Mouse (Mus musculus) mesoderm, embryonic 11.5 days (tissue): Measurements from ENCODE around the gene Cutal.
"Not testable (repeated sequence)": the region's sequence is repeated elsewhere in the genome, so short reads cannot be mapped to it uniquely, and the experiment has no call there.

ENCODE experiments used
- DNase-seq: peaks from one replicate; pipeline ENCODE4 v3.0.0-alpha.2; 2012; ENCODE audit warnings: low read depth, low spot score

Cutal gene

GRCm38 (mm10) chr2:34874271-34874670 lies at the start of gene Cutal:
Gene Cutal, plus strand, starts transcription at chr2:34874396.
- DNase-seq: no peak

- peak; percentile 93 for DNase-seq
These were observed 48.3 kb upstream of the Cutal start, which contains the start of gene Fbxw2 for GRCm38 (mm10) chr2:34825827-34826459. Gene Fbxw2, minus strand, starts transcription at chr2:34826311.

- DNase-seq: no peak
These were observed 47.5 kb upstream of the Cutal start for GRCm38 (mm10) chr2:34826460-34827231.

GRCm38 (mm10) chr2:34827591-34827990 lies 46.6 kb upstream of the Cutal start:
- DNase-seq: no peak

- DNase-seq: no peak
These were observed 46.2 kb upstream of the Cutal start for GRCm38 (mm10) chr2:34828026-34828425.

DNA sequence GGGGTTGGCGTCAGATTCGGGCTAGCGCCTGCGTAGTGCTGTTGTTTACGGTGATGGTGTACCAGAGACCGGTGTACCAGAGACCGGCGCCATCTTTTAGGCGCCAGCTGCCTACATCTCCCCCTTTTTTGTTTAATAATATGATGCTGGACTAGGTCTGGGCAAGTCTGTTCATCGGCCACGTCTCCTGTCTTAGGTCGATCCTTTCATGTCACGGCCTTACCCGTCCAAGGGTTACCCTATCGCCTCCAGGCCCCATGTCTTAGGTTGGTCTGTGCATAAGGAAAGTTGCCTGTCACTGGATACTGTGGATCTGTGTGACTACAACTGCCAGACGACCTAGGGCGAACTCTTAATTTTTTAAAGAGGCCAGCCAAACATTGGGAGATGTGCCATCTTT lies 44.1 kb upstream of the Cutal start:
- DNase-seq: not testable (repeated sequence)

DNA sequence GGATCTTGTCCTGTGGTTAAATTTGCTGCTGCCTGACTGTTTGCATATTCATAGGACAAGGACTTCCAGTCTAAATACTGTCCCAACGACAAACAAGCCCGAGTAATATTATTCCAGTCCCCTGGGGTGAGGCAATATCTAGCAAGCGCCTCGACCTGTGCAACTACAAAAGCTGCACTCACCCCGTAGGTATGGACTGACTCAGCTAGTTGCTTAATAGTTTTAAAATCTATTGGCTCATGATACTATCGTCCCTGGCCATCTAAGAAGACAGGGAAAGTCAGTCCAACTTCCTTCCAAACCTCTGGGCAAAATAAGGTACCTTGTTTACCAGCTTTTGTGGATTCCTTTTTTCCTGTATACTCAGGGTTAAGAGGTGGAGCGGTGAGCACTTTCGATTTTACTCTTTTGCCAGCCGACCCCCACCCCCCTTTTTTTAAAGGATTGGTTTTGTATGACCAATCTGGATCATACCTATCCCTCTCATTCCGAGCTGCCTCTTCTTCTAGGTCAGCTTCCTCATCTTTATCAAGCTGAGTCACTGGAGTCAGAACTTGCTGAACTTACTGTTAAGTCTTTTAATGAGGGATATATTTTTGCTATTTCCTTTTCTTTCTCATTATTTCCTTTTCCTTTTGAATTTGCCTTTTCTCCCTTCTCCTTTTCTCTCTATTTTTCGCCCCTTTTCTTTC lies 41.3 kb upstream of the Cutal start, which contains the start of gene Gm34653:
Gene Gm34653, plus strand, starts transcription at position 242 of the 692 bp plus-strand sequence.
- not testable (repeated sequence) for DNase-seq

GRCm38 (mm10) chr2:34833624-34834023 lies 40.6 kb upstream of the Cutal start:
- DNase-seq: no peak

DNA sequence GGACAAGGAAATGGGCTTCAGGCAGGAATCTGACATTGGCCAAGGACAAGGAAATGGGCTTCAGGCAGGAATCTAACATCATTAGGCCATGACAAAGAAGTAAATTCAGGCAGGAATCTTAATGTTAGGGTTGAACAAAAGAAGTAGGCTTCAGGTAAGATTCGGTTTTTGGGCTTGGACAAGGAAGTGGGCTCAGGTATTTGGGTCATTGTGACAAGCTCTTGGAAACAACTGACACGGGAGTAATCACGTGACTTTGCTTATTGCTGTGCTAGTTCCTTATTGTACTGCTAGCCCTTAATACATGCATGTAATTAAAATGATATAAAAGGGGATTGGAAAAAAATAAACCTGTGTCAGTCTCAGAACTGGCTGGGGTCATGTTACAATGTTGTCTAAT lies 38.5 kb upstream of the Cutal start:
- DNase-seq: no peak

DNA sequence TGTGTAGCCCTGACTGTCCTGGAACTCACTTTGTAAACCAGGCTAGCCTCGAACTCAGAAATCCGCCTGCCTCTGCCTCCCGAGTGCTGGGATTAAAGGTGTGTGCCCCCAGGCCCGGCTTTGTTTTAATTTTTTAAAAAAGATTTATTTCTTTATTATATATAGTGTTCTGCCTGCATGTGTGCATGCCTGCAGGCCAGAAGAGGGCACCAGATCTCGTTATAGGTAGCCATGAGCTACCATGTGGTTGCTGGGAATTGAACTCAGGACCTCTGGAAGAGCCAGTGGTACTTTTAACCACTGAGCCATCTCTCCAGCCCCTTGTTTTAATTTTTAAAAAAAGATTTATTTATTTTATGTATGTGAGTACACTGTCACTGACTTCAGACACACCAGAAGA lies 34.1 kb upstream of the Cutal start:
- DNase-seq: not testable (repeated sequence)

GRCm38 (mm10) chr2:34841706-34842105 lies 32.5 kb upstream of the Cutal start:
- no peak for DNase-seq

GRCm38 (mm10) chr2:34843211-34843939 lies 30.8 kb upstream of the Cutal start:
- DNase-seq: no peak

DNA sequence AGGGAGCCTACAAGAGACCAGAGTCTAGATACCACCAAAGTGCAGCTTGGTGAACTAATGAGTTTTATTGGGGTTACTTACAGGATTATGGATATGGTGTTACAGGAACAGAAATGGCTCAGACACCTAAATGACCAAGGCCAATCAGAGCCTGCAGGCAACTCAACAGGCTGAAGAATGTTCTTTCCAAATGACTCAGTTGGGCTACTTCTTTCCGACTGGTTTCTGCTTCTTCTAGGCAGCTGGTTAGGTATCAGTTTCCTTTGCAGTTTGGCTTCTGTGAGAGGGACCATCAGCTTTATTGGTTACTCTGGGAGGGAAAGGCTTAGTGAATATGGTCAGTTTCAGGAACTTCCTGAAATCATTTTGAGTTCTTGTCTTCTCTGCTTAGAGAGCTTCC lies 26.5 kb upstream of the Cutal start:
- DNase-seq: no peak

DNA sequence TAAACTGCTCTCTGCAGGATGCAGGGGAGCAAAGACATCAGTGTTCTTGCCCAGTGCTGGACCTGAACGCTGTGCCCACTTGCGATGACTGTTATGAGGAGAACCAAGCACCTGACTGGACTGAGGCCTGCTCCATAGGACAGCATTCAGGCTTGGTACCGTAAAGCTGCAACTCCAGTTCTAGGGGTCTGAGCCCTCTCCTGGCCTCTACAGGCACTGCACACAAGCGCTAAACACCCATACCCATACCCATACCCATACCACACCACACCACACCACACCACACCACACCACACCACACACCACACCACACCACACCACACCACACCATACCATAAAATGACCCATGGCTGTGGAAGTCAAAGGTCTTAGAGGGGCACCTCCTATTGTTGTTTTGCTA lies 18.9 kb upstream of the Cutal start:
- no peak for DNase-seq

DNA sequence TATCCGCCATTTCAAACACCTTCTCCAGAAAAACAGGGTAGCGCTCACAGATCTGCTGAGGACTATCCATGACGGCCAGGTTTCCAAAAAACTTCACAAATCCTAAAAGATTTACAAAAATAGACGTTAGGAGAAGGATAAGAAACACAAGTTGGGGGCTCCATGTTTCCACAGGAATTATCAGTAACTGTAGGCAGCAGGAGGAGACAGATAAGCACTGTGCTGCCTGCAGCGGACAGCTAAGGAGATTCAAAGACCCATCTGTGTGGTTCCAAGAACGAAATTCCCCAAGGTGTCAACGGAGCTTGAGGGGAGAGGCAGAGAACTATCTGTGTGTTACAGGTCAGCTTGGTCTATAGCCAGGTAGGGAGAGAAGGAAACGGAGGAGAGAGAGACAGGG lies 16.5 kb upstream of the Cutal start:
- DNase-seq: no peak

GRCm38 (mm10) chr2:34869680-34870079 lies 4.5 kb upstream of the Cutal start:
- DNase-seq: no peak

GRCm38 (mm10) chr2:34870520-34871474 lies 3.4 kb upstream of the Cutal start:
- peak; percentile 100 for DNase-seq

DNA sequence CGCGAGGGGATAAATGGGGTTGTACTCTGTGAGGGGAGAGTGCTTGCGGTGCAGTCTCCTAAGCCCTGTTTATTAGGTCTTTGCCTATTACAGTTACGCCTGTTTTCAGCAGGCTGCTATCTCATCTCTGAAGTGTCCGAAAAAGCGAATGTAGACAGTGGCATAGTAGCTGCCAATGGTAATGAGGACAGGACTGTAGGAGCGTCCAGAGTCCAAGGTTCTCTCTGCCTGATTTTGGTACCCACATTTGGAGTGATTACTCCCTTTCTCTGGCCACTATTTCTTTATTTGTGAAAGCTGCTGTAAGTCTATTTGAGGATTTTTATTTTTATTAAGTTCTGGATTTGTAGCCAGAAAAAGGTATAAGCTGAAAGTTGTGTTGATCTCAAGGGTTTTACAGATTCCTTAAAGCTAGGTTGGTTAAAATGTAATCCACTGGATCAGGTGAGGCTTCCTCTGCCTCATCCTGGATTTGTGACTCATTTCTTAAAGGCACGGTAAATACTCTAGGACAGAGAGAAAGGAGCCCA lies 685 bp downstream of the Cutal start, which contains the start of gene Psmd5:
Gene Psmd5, minus strand, starts transcription at position 153 of the 530 bp plus-strand sequence.
- DNase-seq: no peak

- DNase-seq: no peak
These were observed 5.9 kb downstream of the Cutal start for GRCm38 (mm10) chr2:34880054-34880453.

DNA sequence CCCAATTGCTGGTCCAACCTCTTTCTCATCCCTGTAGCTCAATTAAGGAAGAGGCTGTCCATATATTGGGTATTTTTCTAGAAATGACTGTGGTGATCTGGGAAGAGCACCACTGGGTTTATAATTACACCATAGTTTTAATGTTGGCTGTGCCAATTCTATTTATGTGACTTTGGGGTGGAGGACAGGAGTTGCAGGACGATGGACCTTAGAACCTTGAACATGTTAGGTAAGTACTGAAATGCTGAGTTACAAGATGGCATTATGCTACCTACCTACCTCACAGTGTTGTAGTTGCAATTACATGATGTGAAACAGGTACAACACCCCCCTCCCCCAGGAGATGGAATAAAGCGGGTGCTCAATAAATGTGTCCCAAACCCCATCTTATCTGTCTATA lies 8.6 kb downstream of the Cutal start:
- DNase-seq: no peak
